Mouse (Mus musculus) forebrain, embryonic 14.5 days (tissue): ENCODE data around the gene Amigo1. TPM values are rescaled to one million over a fixed set of nuclear protein-coding genes. Genes with fewer than 3 reads are reported as not detected.

ENCODE experiments used
- ATAC-seq: fragments of 200-750 bp; cut with Nextera tagmentation; 2 replicates; pipeline ENCODE4 v1.8.0; 2017; ENCODE audit warnings: mild to moderate bottlenecking, moderate library complexity
- DNase-seq: peaks from one replicate; pipeline ENCODE4 v3.0.0-alpha.2; 2015; ENCODE audit warnings: low spot score
- H3K27ac ChIP-seq: fragments of 300-500 bp; sonication (generic); 2 replicates; pipeline ENCODE4 v1.5.1; 2014; ENCODE audit warnings: low read depth, mild to moderate bottlenecking, control low read depth, low read length, moderate library complexity
- H3K27me3 ChIP-seq: fragments of 300-500 bp; sonication (generic); replicated peaks from 2 replicates; pipeline ENCODE4 v1.6.1; 2014; ENCODE audit warnings: low read length, control low read depth, mixed read lengths; ENCODE audit not compliant: control insufficient read depth, insufficient read depth
- H3K36me3 ChIP-seq: fragments of 300-500 bp; sonication (generic); 2 replicates; pipeline ENCODE4 v1.6.1; 2014; ENCODE audit warnings: low read length, control low read depth; ENCODE audit not compliant: control insufficient read depth, insufficient read depth
- H3K4me1 ChIP-seq: fragments of 300-500 bp; sonication (generic); 2 replicates; pipeline ENCODE4 v1.6.1; 2014; ENCODE audit warnings: antibody characterized with exemption, low read length, control low read depth; ENCODE audit not compliant: control insufficient read depth, insufficient read depth
- H3K4me2 ChIP-seq: fragments of 300-500 bp; sonication (generic); 2 replicates; pipeline ENCODE4 v1.6.1; 2014; ENCODE audit warnings: mild to moderate bottlenecking, control low read depth, low read length
- H3K4me3 ChIP-seq: fragments of 300-500 bp; sonication (generic); 2 replicates; pipeline ENCODE4 v1.5.1; 2014; ENCODE audit warnings: low read depth, low read length, control low read depth
- H3K9ac ChIP-seq: fragments of 300-500 bp; sonication (generic); 2 replicates; pipeline ENCODE4 v1.6.1; 2014; ENCODE audit warnings: mild to moderate bottlenecking, low read length, control low read depth, moderate library complexity
- H3K9me3 ChIP-seq: fragments of 300-500 bp; sonication (generic); replicated peaks from 2 replicates; pipeline ENCODE4 v1.6.1; 2016; ENCODE audit warnings: low read length, control low read depth, mixed read lengths; ENCODE audit not compliant: control insufficient read depth
- WGBS: fragments of 180-500 bp; shearing (Covaris S2); extraction: QIAGEN DNeasy Blood & Tissue Kit; methylation state at CpG from one replicate; pipeline ENCODE4 v1.1.7; 2014; 5-methylcytosine and 5-hydroxymethylcytosine counted together
- polyA plus RNA-seq: library from polyadenylated mRNA; unstranded; fragments of >200 nt; fragmentation: Nextera tagmentation; extraction: Ambion mirVana; gene quantifications from 2 replicates; pipeline ENCODE4 v1.2.1, GENCODE M21; 2014

Amigo1 gene
- polyA plus RNA-seq, 1 experiment from 2014 or later, result 4.8 TPM

GRCm38 (mm10) chr3:108241243-108241839 lies 55.2 kb downstream of the Amigo1 start:
- Histone ChIP-seq H3K27me3 (no peaks in the 10 kb centered on the region), H3K4me2 (no peak overlapping the region), H3K36me3 (no peaks in the 10 kb centered on the region), H3K27ac (no peak overlapping the region), H3K9ac (no peak overlapping the region), H3K4me3 (no peak overlapping the region), H3K4me1 (no peaks in the 10 kb centered on the region), H3K9me3 (no peaks in the 10 kb centered on the region)
- 93% methylated on average over 3 of the region's 3 CpGs for WGBS
- ATAC-seq, result no peak
- DNase-seq, result no peak

Other genes starting within 250 kb of the Amigo1 start
- 13.1 and 13.3 TPM in 2 replicates for gene Gstm6, start 242.6 kb upstream of the Amigo1 start, polyA plus RNA-seq
- gene Gstm3, start 217.1 kb upstream of the Amigo1 start, polyA plus RNA-seq, result not detected in 2 replicates
- gene Gstm2, start 199.9 kb upstream of the Amigo1 start, polyA plus RNA-seq, result 5.5 and 6.0 TPM in 2 replicates
- 50.5 and 65.0 TPM in 2 replicates for gene Gstm1, start 168.4 kb upstream of the Amigo1 start, polyA plus RNA-seq
- 15.3 and 17.6 TPM in 2 replicates for gene Gstm4, start 141.4 kb upstream of the Amigo1 start, polyA plus RNA-seq
- 27.1 and 39.0 TPM in 2 replicates for gene Ampd2, start 99.7 kb upstream of the Amigo1 start, polyA plus RNA-seq
- gene Gnat2, start 93.5 kb upstream of the Amigo1 start, polyA plus RNA-seq, result 0.28 and 0.36 TPM in 2 replicates
- gene Gnai3, start 40.2 kb upstream of the Amigo1 start, polyA plus RNA-seq, result 157 and 172 TPM in 2 replicates
- 1.0 and 1.5 TPM in 2 replicates for gene Gpr61, start 31.5 kb upstream of the Amigo1 start, polyA plus RNA-seq
- 2.4 and 2.9 TPM in 2 replicates for gene Cyb561d1, start 14.9 kb downstream of the Amigo1 start, polyA plus RNA-seq
- gene Atxn7l2, start 24.6 kb downstream of the Amigo1 start, polyA plus RNA-seq, result 24.1 and 30.1 TPM in 2 replicates
- 1.5 and 1.8 TPM in 2 replicates for gene Sypl2, start 40.3 kb downstream of the Amigo1 start, polyA plus RNA-seq
- gene Psma5, start 70.6 kb downstream of the Amigo1 start, polyA plus RNA-seq, result 295 and 324 TPM in 2 replicates
- gene Sort1, start 97.7 kb downstream of the Amigo1 start, polyA plus RNA-seq, result 16.0 and 16.6 TPM in 2 replicates
- not detected in 2 replicates for gene Mybphl, start 178.6 kb downstream of the Amigo1 start, polyA plus RNA-seq
- 32.6 and 42.0 TPM in 2 replicates for gene Psrc1, start 197.5 kb downstream of the Amigo1 start, polyA plus RNA-seq
- 38.4 and 39.9 TPM in 2 replicates for gene Celsr2, start 229.2 kb downstream of the Amigo1 start, polyA plus RNA-seq